Mouse (Mus musculus): ENCODE data around the gene Olfr1148. TPM values are rescaled to one million over a fixed set of nuclear protein-coding genes. Genes with fewer than 3 reads are reported as not detected.

The Olfr1148 gene
- not detected in 2 replicates for polyA plus RNA-seq (2015; fragmentation: Nextera tagmentation; extraction: Ambion mirVana)

GRCm38 (mm10) chr2:87830233-87830632 is at the start of gene Olfr1148:
Gene Olfr1148, plus strand, starts transcription at chr2:87830533.

GRCm38 (mm10) chr2:87800292-87800691 is 30.0 kb upstream of the Olfr1148 start, which contains the start of gene Olfr1143:
Gene Olfr1143, plus strand, starts transcription at chr2:87800592.

DNA sequence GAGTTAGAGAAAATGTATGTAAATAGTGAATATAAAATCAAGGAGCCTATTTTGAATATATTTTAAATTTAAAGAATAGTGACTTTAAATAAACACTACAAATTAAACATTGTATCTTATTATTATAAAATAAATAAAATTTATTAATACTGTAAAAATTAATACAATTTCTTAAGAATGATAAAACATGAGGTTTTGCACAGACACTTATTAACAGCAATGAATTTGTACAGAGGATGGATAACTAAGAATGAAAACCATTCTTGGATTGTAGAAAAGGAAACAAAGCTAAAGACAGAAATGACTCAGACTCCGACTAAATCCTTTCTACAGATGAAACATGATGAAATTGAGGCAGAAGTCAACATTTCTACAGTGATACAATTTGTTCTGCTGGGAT is 20.8 kb upstream of the Olfr1148 start, which contains the start of gene Olfr1145:
Gene Olfr1145 (plus strand): TSS at position 301 of the 400 bp plus-strand sequence.

DNA sequence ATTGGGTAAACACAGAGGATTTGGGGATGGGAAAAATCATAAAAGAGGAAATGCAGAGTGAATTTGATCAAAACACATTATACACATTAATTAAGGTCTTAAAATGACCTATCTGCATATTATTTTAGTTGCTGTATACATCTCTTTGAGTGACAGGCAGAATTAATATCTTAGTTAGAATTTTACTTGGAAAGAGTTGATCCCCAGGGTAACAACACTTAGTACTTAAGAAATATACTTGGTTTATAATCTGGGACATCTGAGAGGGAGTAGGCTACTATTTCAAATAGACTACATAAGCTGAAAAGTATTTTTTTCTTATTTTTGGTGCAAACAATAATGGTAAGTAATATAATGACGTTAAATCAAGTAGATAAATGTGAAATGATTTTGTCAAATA is 13.4 kb downstream of the Olfr1148 start, which contains the start of gene Olfr1150-ps1:
Gene Olfr1150-ps1 (plus strand): TSS at position 301 of the 400 bp plus-strand sequence.

DNA sequence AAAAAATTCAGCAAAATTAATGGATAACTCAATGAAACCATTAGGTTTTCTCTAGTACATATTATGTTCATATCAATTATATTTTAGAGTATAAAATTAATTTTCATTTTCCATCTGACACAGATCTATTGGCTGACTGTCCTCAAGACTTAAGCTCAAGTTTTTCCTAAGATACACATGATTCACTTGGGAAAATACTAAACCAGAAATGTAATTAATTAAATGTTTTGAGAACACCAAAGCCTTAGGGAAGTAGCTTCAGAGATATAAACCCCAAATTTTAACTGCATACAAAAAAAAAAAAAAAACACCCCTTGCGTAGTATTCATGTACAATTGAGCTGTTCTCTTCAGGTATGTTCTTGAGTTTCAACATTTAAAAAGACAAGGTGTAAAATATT is 25.2 kb downstream of the Olfr1148 start, which contains the start of gene Olfr1151:
Gene Olfr1151 (plus strand): TSS at position 301 of the 400 bp plus-strand sequence.

DNA sequence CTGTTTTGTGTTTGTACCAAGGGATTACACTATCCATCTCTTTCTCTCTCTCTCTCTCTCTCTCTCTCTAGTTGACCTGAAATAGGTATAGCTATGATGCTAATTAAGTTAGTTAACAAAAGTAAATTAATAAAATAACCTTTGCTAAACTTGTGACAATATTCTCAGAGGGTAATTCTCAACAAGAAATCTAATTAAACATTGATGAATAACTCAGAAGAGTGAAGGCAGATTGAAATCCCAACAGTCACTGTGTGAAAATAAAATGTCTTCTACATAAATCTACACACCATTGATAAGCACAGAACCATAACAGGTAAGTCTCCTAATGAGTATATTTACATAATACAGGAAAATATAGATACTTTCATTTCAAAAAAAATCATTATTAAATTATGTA is 35.9 kb downstream of the Olfr1148 start, which contains the start of gene Olfr1152:
Gene Olfr1152 (plus strand): TSS at position 301 of the 400 bp plus-strand sequence.

Other genes starting within 250 kb of the Olfr1148 start
- not detected in 2 replicates for gene Olfr1130, start 224.3 kb upstream of the Olfr1148 start, polyA plus RNA-seq (2015; fragmentation: Nextera tagmentation; extraction: Ambion mirVana)
- gene Olfr1131, start 203.4 kb upstream of the Olfr1148 start, polyA plus RNA-seq (2015; fragmentation: Nextera tagmentation; extraction: Ambion mirVana): not detected in 2 replicates
- gene Olfr1132, start 193.0 kb upstream of the Olfr1148 start, polyA plus RNA-seq (2015; fragmentation: Nextera tagmentation; extraction: Ambion mirVana): not detected in 2 replicates
- gene Olfr1133, start 183.2 kb upstream of the Olfr1148 start, polyA plus RNA-seq (2015; fragmentation: Nextera tagmentation; extraction: Ambion mirVana): not detected in 2 replicates
- not detected in 2 replicates for gene Olfr1134, start 172.1 kb upstream of the Olfr1148 start, polyA plus RNA-seq (2015; fragmentation: Nextera tagmentation; extraction: Ambion mirVana)
- not detected in 2 replicates for gene Olfr1135, start 156.9 kb upstream of the Olfr1148 start, polyA plus RNA-seq (2015; fragmentation: Nextera tagmentation; extraction: Ambion mirVana)
- gene Olfr1136, start 136.6 kb upstream of the Olfr1148 start, polyA plus RNA-seq (2015; fragmentation: Nextera tagmentation; extraction: Ambion mirVana): not detected in 2 replicates
- gene Olfr1137, start 117.4 kb upstream of the Olfr1148 start, polyA plus RNA-seq (2015; fragmentation: Nextera tagmentation; extraction: Ambion mirVana): not detected in 2 replicates
- gene Olfr1138, start 90.6 kb upstream of the Olfr1148 start, polyA plus RNA-seq (2015; fragmentation: Nextera tagmentation; extraction: Ambion mirVana): not detected in 2 replicates
- not detected in 2 replicates for gene Olfr1140, start 86.8 kb upstream of the Olfr1148 start, polyA plus RNA-seq (2015; fragmentation: Nextera tagmentation; extraction: Ambion mirVana)
- gene Olfr1141, start 76.5 kb upstream of the Olfr1148 start, polyA plus RNA-seq (2015; fragmentation: Nextera tagmentation; extraction: Ambion mirVana): not detected in 2 replicates
- gene Olfr152, start 51.0 kb upstream of the Olfr1148 start, polyA plus RNA-seq (2015; fragmentation: Nextera tagmentation; extraction: Ambion mirVana): not detected in 2 replicates
- gene Olfr1143, start 29.9 kb upstream of the Olfr1148 start, polyA plus RNA-seq (2015; fragmentation: Nextera tagmentation; extraction: Ambion mirVana): not detected in 2 replicates
- not detected in 2 replicates for gene Olfr1145, start 20.7 kb upstream of the Olfr1148 start, polyA plus RNA-seq (2015; fragmentation: Nextera tagmentation; extraction: Ambion mirVana)
- gene Olfr1150-ps1, start 13.5 kb downstream of the Olfr1148 start, polyA plus RNA-seq (2015; fragmentation: Nextera tagmentation; extraction: Ambion mirVana): not detected in 2 replicates
- gene Olfr1151, start 25.3 kb downstream of the Olfr1148 start, polyA plus RNA-seq (2015; fragmentation: Nextera tagmentation; extraction: Ambion mirVana): not detected in 2 replicates
- not detected in 2 replicates for gene Olfr1152, start 36.0 kb downstream of the Olfr1148 start, polyA plus RNA-seq (2015; fragmentation: Nextera tagmentation; extraction: Ambion mirVana)
- gene Olfr1153, start 64.4 kb downstream of the Olfr1148 start, polyA plus RNA-seq (2015; fragmentation: Nextera tagmentation; extraction: Ambion mirVana): not detected in 2 replicates
- not detected in 2 replicates for gene Olfr1154, start 74.6 kb downstream of the Olfr1148 start, polyA plus RNA-seq (2015; fragmentation: Nextera tagmentation; extraction: Ambion mirVana)
- not detected in 2 replicates for gene Olfr1155, start 114.6 kb downstream of the Olfr1148 start, polyA plus RNA-seq (2015; fragmentation: Nextera tagmentation; extraction: Ambion mirVana)
- gene Olfr1156, start 122.6 kb downstream of the Olfr1148 start, polyA plus RNA-seq (2015; fragmentation: Nextera tagmentation; extraction: Ambion mirVana): not detected in 2 replicates
- gene Olfr1157, start 137.8 kb downstream of the Olfr1148 start, polyA plus RNA-seq (2015; fragmentation: Nextera tagmentation; extraction: Ambion mirVana): not detected in 2 replicates
- not detected in 2 replicates for gene Olfr74, start 144.1 kb downstream of the Olfr1148 start, polyA plus RNA-seq (2015; fragmentation: Nextera tagmentation; extraction: Ambion mirVana)
- gene Olfr1158, start 159.6 kb downstream of the Olfr1148 start, polyA plus RNA-seq (2015; fragmentation: Nextera tagmentation; extraction: Ambion mirVana): not detected in 2 replicates
- not detected in 2 replicates for gene Olfr1160, start 177.7 kb downstream of the Olfr1148 start, polyA plus RNA-seq (2015; fragmentation: Nextera tagmentation; extraction: Ambion mirVana)
- gene Olfr1161, start 192.2 kb downstream of the Olfr1148 start, polyA plus RNA-seq (2015; fragmentation: Nextera tagmentation; extraction: Ambion mirVana): not detected in 2 replicates
- not detected in 2 replicates for gene Olfr73, start 207.2 kb downstream of the Olfr1148 start, polyA plus RNA-seq (2015; fragmentation: Nextera tagmentation; extraction: Ambion mirVana)
- gene Olfr1162, start 220.6 kb downstream of the Olfr1148 start, polyA plus RNA-seq (2015; fragmentation: Nextera tagmentation; extraction: Ambion mirVana): not detected in 2 replicates
- not detected in 2 replicates for gene Olfr1163, start 241.3 kb downstream of the Olfr1148 start, polyA plus RNA-seq (2015; fragmentation: Nextera tagmentation; extraction: Ambion mirVana)